Mouse (Mus musculus) monocyte, adult 2 months (primary cell): ENCODE results near the gene Gm33543.

Experiments
- DNase-seq, 2 experiments: peaks; one replicate each; pipeline ENCODE4 v3.0.0; 2022; ENCODE audit warnings: low spot score in 2 of 2, low read depth in 1 of 2

Gene Gm33543

DNA sequence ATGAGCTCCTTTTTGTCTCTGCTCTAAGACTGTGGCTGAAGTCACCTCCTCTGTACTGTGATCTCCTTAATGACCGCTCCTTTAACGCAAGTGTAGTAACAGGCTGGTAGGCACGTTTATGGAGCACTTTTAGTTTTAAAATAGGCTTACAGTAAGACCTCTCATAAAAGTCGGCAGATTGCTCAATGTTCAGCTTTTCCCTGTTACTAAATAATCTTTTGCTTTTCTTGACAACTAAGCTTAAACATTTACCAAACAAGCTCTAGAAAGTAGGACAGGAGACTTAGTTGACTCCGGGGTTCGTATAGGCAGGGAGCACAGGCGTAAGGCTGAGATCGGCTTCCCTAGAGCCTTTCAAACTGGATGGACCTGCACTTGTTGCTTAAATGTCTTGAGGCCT, 64.1 kb downstream of the Gm33543 start:
- DNase-seq: no peak

DNA sequence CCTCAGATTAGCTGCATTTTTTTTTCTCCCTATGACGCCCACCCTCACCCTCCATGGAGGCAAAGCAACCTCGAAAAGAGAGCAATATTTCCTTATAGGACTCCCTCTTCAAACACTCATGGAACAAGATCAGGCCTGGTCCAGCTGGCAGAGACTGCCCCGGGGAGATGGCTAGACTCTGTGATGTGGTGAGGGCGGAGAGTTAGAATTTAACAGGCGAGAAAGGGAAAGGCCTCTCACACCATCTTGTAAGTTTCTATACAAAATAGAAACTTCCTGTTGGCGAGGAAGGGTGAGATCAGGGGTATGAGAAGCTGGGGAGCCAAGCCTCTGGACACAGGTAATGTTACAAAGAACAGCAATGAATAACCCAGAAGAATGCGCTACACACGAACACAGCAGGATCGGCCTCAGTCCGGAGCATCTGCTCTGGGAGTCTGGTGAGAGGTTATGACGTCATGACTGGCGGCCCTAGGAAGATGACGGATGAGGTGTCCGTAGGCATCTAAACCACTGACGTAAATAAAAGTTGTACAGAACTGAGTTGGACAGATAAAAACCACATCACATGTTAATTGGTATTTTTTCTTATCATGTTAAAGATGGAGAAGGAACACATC, 64.9 kb downstream of the Gm33543 start:
- no peak for DNase-seq

DNA sequence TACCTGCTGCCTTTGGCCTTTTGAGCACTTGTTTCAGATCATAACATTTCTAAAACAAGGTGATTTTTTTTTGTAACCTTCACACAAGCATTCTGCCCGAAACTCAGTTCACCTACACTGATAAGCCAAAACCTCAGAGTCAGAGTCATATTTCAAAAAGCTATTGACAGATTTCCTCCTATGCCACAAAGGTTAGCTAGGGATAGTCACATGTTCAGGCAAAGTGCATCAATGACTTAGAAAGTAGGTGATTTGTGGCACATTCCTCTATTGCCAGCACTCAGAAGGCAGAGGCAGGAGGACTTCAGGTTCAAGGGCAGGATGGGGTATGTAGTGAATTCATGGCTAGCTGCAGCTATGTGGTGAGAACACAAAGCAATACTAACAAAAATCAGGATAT, 65.7 kb downstream of the Gm33543 start:
- no peak for DNase-seq

GRCm38 (mm10) chr10:95774856-95775255, 67.9 kb downstream of the Gm33543 start:
- DNase-seq: no peak

DNA sequence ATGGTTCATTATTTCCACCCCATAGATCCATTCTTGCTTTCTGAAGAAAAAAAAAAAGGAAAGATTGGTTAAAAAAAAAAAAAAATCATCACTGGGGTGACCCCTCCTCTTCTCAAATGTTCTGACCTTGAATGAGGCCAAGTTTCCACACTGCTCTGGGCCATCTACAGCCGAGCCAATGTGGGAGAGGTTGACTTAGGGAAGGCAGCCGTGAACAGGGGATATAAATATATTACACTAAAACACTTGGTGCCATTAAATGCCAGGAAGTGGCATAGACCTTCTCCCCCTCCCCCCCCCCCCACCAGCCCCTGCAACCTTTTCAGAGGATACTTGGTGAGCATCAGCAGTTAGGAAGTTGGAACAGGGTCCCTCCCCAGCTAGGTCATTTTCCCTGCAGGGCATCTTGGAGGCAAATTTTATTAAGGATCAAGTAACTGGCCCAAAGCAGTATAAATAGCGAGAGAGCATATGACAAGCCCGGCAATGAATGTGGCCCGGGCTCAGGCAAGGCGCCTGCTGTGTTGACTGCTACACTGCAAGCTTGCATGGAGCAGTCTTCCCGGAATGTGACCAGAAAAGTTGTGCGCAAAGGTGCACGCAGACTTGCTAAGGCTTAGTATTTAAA, 68.6 kb downstream of the Gm33543 start:
- no peak for DNase-seq
